Mouse (Mus musculus) kidney, postnatal 0 days (tissue): ENCODE results near the gene Hdac6. TPM values are rescaled to one million over a fixed set of nuclear protein-coding genes. Genes with fewer than 3 reads are reported as not detected.
"Not testable (repeated sequence)": the region's sequence is repeated elsewhere in the genome, so short reads cannot be mapped to it uniquely, and the experiment has no call there.

Source experiments
- ATAC-seq: fragments of 200-750 bp; cut with Nextera tagmentation; replicated peaks from 2 replicates; pipeline ENCODE4 v1.8.0; 2017; ENCODE audit warnings: low read depth, moderate number of reproducible peaks, moderate TSS enrichment, moderate library complexity; ENCODE audit not compliant: low FRiP score
- DNase-seq: peaks from one replicate; pipeline ENCODE4 v3.0.0-alpha.2; 2016; ENCODE audit warnings: low spot score
- H3K27ac ChIP-seq: fragments of 300-500 bp; sonication (generic); 2 replicates; pipeline ENCODE4 v1.5.1; 2014; ENCODE audit warnings: mild to moderate bottlenecking
- H3K27me3 ChIP-seq: fragments of 300-500 bp; sonication (generic); 2 replicates; pipeline ENCODE4 v1.6.1; 2014; ENCODE audit warnings: low read length, mixed read lengths; ENCODE audit not compliant: insufficient read depth
- H3K36me3 ChIP-seq: fragments of 300-500 bp; sonication (generic); 2 replicates; pipeline ENCODE4 v1.6.1; 2014; ENCODE audit warnings: low read length, mixed read lengths; ENCODE audit not compliant: insufficient read depth
- H3K4me1 ChIP-seq: fragments of 300-500 bp; sonication (generic); replicated peaks from 2 replicates; pipeline ENCODE4 v1.6.1; 2014; ENCODE audit warnings: antibody characterized with exemption, low read length, mixed read lengths; ENCODE audit not compliant: insufficient read depth
- H3K4me2 ChIP-seq: fragments of 300-500 bp; sonication (generic); 2 replicates; pipeline ENCODE4 v1.6.1; 2014; ENCODE audit warnings: mild to moderate bottlenecking, low read length, moderate library complexity, mixed read lengths
- H3K4me3 ChIP-seq: fragments of 300-500 bp; sonication (generic); replicated peaks from 2 replicates; pipeline ENCODE4 v1.5.1; 2014; ENCODE audit warnings: low read depth, low read length
- H3K9ac ChIP-seq: fragments of 300-500 bp; sonication (generic); 2 replicates; pipeline ENCODE4 v1.6.1; 2014; ENCODE audit warnings: low read depth, low read length
- H3K9me3 ChIP-seq: fragments of 300-500 bp; sonication (generic); replicated peaks from 2 replicates; pipeline ENCODE4 v1.6.1; 2016; ENCODE audit warnings: low read length, inconsistent platforms, mixed read lengths
- CTCF ChIP-seq: IDR thresholded peaks from 2 replicates; pipeline ENCODE4 v1.5.1; 2016; ENCODE audit warnings: antibody characterized with exemption, low read depth, mild to moderate bottlenecking, moderate library complexity
- WGBS: fragments of 180-500 bp; shearing (Covaris S2); extraction: QIAGEN DNeasy Blood & Tissue Kit; methylation state at CpG from one replicate; pipeline ENCODE4 v1.1.7; 2014; 5-methylcytosine and 5-hydroxymethylcytosine counted together
- polyA plus RNA-seq: library from polyadenylated mRNA; unstranded; fragments of >200 nt; fragmentation: Nextera tagmentation; extraction: Ambion mirVana; gene quantifications from 2 replicates; pipeline ENCODE4 v1.2.1, GENCODE M21; 2015

Gene Hdac6
- polyA plus RNA-seq, 1 experiment from 2014 or later = 39.4 TPM

DNA sequence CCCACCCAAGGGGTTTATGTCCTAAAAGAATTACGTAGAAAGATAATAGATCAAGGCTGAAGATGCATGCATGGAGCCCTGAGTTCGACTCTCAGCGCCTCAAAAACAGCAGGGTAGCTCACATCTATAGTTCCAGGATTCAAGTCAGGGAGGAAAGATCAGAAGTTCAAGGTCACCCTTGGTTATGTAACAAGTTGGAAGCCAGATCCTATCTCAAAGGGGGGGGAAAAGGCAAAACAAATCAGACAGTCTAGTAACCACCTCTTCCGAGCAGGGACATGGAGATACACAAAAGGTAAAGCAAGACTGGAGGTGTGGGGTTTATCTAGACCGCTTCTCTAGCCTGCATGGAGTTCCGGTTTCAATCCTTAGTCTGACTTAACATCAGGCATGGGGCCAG, 21.4 kb downstream of the Hdac6 start:
- Histone ChIP-seq H3K27ac (no peak overlapping the region), H3K4me1 (no peaks in the 10 kb centered on the region), H3K27me3 (peaks cover 13% of the 10 kb centered on the region; the same call in 1 of the 2 replicates), H3K9me3 (no peaks in the 10 kb centered on the region), H3K4me2 (no peak overlapping the region), H3K36me3 (no peaks in the 10 kb centered on the region), H3K4me3 (no peak overlapping the region), H3K9ac (no peak overlapping the region)
- 70% methylated on average over 6 of the region's 6 CpGs for WGBS
- DNase-seq = no peak
- no peak for ATAC-seq
- no peak for TF ChIP-seq CTCF

DNA sequence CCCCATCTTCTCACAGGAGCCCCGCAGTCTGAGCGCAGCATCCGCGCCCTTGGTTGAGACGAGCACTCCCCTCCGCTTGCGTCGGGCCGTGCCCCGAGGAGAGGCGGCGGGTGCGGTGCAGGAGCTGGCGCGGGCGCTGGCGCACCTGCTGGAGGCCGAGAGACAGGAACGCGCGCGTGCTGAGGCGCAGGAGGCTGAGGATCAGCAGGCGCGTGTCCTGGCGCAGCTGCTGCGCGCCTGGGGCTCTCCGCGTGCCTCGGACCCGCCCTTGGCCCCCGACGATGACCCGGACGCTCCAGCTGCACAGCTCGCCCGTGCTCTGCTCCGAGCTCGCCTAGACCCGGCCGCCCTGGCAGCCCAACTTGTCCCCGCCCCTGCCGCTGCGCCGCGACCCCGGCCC, 25.7 kb downstream of the Hdac6 start:
- no peaks in the 10 kb centered on the region for H3K9me3 ChIP-seq
- DNase-seq = no peak
- H3K36me3 ChIP-seq = no peaks in the 10 kb centered on the region
- no peak overlapping the region for H3K9ac ChIP-seq
- no peaks in the 10 kb centered on the region for H3K4me1 ChIP-seq
- peak overlapping the region; percentile 16; the same call in 1 of the 2 replicates for H3K4me3 ChIP-seq
- peaks cover 14% of the 10 kb centered on the region; the same call in 1 of the 2 replicates for H3K27me3 ChIP-seq
- H3K4me2 ChIP-seq = peak overlapping the region; percentile 38
- WGBS = 19% methylated on average over 44 of the region's 48 CpGs
- H3K27ac ChIP-seq = no peak overlapping the region
- ATAC-seq = no peak
- TF ChIP-seq CTCF = no peak

DNA sequence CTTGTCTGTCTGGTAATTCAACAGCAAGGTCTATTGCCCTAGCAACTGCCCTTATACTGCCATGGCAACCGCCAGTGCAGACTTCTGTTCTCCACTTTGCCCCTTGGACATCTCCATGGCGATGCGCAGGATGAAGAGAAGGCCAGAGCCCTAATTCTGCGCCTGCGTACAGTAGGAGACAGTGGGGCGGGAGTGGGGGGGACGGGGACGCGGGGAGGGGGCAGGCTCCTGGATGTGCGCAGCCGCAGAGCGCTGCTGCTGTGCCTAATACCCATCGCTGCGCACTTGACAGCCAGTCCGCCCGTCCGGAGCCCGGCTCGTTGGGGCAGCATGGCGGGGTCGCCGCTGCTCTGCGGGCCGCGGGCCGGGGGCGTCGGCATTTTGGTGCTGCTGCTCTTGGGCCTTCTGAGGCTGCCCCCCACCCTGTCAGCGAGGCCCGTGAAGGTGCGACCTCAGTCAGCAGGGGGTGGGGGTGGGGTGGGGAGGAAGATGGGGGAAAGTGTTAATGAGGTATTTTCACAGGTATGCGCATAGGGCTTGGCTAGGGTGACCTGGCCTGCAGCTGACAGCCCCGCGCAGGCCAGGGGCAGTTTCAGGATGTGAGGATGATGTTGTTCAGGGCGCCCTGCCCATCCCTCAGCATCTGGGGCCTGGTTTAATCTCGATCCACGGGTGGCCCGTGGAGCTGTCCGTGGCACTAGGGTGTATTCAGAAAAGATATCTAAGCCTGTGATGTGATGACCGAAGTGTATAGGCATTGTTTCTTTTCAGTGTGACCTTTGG, 27.9 kb downstream of the Hdac6 start, which contains the start of gene Pcsk1n:
Pcsk1n (plus strand) TSS at position 222 of the 783 bp plus-strand sequence.
- H3K27ac ChIP-seq = no peak within 1 kb of the TSS
- no peaks in the 10 kb centered on the region for H3K9me3 ChIP-seq
- H3K36me3 ChIP-seq = no peaks in the 10 kb centered on the region
- no peak for TF ChIP-seq CTCF
- no peak within 1 kb of the TSS for H3K9ac ChIP-seq
- peak within 1 kb of the TSS; percentile 27; the same call in 1 of the 2 replicates for H3K4me2 ChIP-seq
- H3K4me1 ChIP-seq = no peaks in the 10 kb centered on the region
- ATAC-seq = no peak
- H3K27me3 ChIP-seq = peaks cover 14% of the 10 kb centered on the region; the same call in 1 of the 2 replicates
- 26% methylated on average over 40 of the region's 40 CpGs for WGBS
- no peak for DNase-seq
- 0 out of 2 replicates have a peak within 1 kb of the TSS, but pooled peaks have one; percentile 9 for H3K4me3 ChIP-seq

DNA sequence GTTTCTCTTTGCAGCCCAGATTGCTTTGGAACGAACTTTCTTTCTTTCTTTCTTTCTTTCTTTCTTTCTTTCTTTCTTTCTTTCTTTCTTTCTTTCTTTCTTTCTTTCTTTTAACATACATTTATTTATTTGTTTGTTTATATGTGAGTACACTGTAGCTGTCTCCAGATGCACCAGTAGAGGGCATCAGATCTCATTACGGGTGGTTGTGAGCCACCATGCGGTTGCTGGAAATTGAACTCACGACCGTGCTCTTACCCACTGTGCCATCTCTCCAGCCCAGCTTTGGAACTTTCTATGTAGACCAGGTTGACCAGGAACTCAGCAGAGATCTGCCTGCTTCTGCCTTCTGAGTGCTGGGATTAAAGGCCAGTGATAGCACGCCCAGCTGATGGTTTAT, 29.7 kb downstream of the Hdac6 start:
- WGBS = 73% methylated on average over 6 of the region's 6 CpGs
- H3K9ac ChIP-seq, H3K4me3 ChIP-seq, H3K27ac ChIP-seq, H3K9me3 ChIP-seq, DNase-seq, ATAC-seq, H3K36me3 ChIP-seq, H3K27me3 ChIP-seq, H3K4me2 ChIP-seq, H3K4me1 ChIP-seq: not testable (repeated sequence)
- peak; percentile 18; the same call in 1 of the 2 replicates for TF ChIP-seq CTCF

DNA sequence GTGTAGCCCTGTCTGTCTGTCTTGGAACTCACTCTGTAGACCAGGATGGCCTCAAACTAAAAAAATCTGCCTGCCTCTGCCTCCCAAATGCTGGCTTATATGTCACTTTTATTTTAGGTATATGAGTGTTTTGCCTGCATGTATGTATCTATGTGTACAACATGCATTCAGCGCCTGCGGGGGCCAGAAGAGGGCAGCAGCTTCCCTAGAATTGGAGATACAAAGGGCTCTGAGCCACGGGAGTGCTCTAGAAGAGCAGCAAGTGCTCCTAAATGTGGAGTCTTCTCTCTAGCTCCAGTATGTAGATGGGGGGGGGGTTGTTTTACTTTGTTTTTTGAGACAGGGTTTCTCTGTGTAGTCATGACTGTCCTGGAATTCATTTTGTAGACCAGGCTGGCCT, 32.0 kb downstream of the Hdac6 start:
- H3K4me3 ChIP-seq, H3K4me2 ChIP-seq, H3K36me3 ChIP-seq, H3K27me3 ChIP-seq, H3K9ac ChIP-seq, DNase-seq, H3K27ac ChIP-seq, ATAC-seq, H3K4me1 ChIP-seq, H3K9me3 ChIP-seq: not testable (repeated sequence)
- TF ChIP-seq CTCF = peak; percentile 49
- WGBS = 36% methylated on average over 3 of the region's 3 CpGs

DNA sequence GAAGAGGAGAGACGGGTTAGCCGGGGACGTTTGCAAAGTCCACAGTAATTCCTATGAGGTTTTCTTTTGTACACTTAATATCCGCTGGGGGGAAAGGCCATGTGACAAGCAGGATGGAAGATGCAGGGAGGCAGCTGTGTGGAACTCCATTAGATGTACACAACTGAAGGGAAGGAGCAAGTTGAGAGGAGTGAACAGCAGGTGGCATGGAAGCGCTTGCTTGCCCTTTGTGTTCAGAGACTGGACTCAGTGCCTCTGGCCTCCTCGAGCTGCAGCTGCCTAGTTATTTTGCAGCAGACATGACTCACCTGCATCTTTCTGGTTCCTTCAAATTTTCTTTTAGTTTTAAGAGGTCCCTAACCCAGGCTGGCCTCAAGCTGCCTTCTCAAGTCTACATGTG, 37.2 kb downstream of the Hdac6 start:
- H3K9ac ChIP-seq = no peak overlapping the region
- no peak overlapping the region for H3K27ac ChIP-seq
- no peaks in the 10 kb centered on the region for H3K36me3 ChIP-seq
- no peaks in the 10 kb centered on the region for H3K4me1 ChIP-seq
- WGBS = 63% methylated on average over 6 of the region's 6 CpGs
- H3K9me3 ChIP-seq = no peaks in the 10 kb centered on the region
- DNase-seq = no peak
- H3K27me3 ChIP-seq = no peaks in the 10 kb centered on the region
- H3K4me3 ChIP-seq = no peak overlapping the region
- no peak for ATAC-seq
- no peak for TF ChIP-seq CTCF
- no peak overlapping the region for H3K4me2 ChIP-seq

DNA sequence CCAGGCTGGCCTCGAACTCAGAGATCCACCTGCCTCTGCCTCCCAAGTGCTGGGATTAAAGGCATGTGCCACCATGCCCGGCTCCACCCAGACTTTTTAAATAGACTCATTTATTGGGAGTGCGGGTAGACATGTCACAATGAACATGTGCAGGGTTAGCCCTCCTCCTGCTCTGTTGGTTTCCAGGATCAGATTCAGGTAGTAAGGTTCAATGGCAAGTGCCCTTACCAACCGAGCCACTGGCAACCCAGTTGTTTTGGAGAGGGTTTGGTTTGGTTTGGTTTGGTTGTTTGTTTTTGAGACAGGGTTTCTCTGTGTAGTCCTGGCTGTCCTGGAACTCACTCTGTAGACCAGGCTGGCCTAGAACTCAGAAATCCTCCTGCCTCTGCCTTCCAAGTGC, 38.4 kb downstream of the Hdac6 start, which contains the start of gene Gm10490:
Gm10490 (plus strand) TSS at position 301 of the 400 bp plus-strand sequence.
- ATAC-seq, H3K4me3 ChIP-seq, H3K9ac ChIP-seq, H3K27ac ChIP-seq, H3K36me3 ChIP-seq, H3K9me3 ChIP-seq, H3K27me3 ChIP-seq, H3K4me1 ChIP-seq, DNase-seq, H3K4me2 ChIP-seq: not testable (repeated sequence)
- 81% methylated on average over 4 of the region's 4 CpGs for WGBS
